Mouse (Mus musculus): Measurements from ENCODE around the gene Lhx2. TPM values are rescaled to one million over a fixed set of nuclear protein-coding genes. Genes with fewer than 3 reads are reported as not detected.
A peak's percentile ranks its signal among the peaks of the same experiment; 100 is the strongest.

Gene Lhx2
- total and polyA plus RNA-seq, 2 experiments from 2014 or later = not detected

DNA sequence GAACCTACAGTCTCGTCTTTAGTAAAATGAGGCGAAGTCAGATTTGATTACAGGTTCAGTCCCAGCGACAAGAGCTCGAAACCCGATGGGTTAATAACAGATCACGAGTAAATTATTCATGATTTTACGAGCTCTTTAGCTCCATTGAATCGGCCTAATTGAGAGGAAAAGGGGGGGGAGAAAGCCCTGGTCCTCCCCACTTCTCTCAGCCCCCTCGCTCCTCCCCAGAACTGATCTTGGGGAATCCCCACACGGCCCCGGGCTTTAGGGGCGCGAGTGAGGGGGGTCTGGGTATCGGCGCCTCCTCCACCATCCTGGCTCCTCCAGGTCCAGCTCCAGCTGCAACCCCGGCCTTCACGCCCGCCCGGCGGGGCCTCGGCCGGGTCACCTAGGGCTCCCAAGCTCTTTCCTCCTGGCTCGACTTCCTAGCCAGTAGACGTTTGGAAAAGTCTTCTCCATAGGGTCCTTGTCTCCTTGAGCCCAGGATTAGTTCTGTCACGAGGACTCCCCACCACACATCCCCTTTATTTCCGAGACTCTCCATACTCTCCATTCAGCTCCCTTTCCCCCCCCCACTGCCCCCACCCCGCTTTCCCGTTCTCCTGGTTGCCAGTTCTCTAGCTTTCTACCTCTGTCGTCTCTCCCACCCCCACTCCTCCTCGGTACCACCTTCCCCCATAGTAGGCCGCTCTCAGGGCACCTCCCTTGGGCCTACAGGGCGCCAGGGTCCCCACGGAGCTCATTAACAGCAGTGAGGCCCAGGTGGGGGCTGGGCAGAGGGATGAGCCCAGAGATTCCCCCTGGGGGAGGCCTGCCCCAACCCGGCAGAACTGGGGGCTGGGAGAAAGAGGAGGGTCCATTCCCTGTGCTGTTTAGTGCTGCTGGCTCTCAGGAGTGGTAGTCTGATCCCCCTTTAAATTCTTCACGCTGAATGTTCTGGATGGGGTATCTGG, 18.5 kb downstream of the Lhx2 start:
- Histone ChIP-seq H3K36me3 (replicated peaks; ENCODE audit: control insufficient read depth, insufficient read depth, low read length) (no peaks in the 10 kb centered on the region), H3K9me3 (replicated peaks; ENCODE audit: control insufficient read depth, low read length) (no peaks in the 10 kb centered on the region), H3K27ac (ENCODE audit: low read depth) (no peak overlapping the region), H3K4me3 (ENCODE audit: low read depth, low read length) (peak overlapping the region; percentile 20; the same call in 1 of the 2 replicates), H3K4me1 (ENCODE audit: control insufficient read depth, insufficient read depth) (no peaks in the 10 kb centered on the region), H3K4me2 (ENCODE audit: low read depth, low read length) (no peak overlapping the region), H3K9ac (replicated peaks; ENCODE audit: low read depth, low read length) (no peak overlapping the region), H3K27me3 (ENCODE audit: control insufficient read depth, insufficient read depth, low read length) (peaks cover 100% of the 10 kb centered on the region)
- TF ChIP-seq EP300 (IDR thresholded peaks at IDR 0.05; ENCODE audit: low read depth) = no peak
- TF ChIP-seq CTCF (IDR thresholded peaks at IDR 0.05; ENCODE audit: low read depth) = no peak
- DNase-seq (ENCODE audit: low spot score) = no peak
- no peak for ATAC-seq (ENCODE audit: insufficient read depth, low read depth)
- 6% methylated on average over 35 of the region's 35 CpGs for WGBS

DNA sequence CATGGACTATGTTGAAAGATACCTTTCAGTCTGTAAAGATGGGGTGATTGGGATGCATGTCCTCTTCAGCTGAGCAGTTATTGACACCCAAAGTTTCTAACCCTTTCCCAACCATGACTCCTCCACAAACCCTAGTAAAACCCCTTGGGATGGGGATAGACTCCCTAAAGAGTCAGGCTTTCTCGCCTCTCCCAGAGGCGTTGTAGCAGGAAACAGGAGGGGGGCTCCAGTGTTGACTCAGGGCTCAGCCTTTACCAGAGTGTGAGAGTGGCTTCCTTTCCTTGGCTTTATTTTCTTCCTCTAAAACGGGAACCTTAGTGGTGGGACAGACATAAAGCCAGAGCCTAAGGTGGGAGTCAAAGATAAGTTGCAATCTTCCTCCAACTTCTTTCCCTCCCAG, 19.5 kb downstream of the Lhx2 start:
- Histone ChIP-seq H3K36me3 (replicated peaks; ENCODE audit: control insufficient read depth, insufficient read depth, low read length) (no peaks in the 10 kb centered on the region), H3K27me3 (ENCODE audit: control insufficient read depth, insufficient read depth, low read length) (peaks cover 100% of the 10 kb centered on the region), H3K9ac (replicated peaks; ENCODE audit: low read depth, low read length) (no peak overlapping the region), H3K4me1 (ENCODE audit: control insufficient read depth, insufficient read depth) (no peaks in the 10 kb centered on the region), H3K4me3 (ENCODE audit: low read depth, low read length) (no peak overlapping the region), H3K9me3 (replicated peaks; ENCODE audit: control insufficient read depth, low read length) (no peaks in the 10 kb centered on the region), H3K27ac (ENCODE audit: low read depth) (no peak overlapping the region), H3K4me2 (ENCODE audit: low read depth, low read length) (no peak overlapping the region)
- 11% methylated on average over 3 of the region's 3 CpGs for WGBS
- ATAC-seq (ENCODE audit: insufficient read depth, low read depth) (no peak), DNase-seq (ENCODE audit: low spot score) (no peak)
- TF ChIP-seq EP300 (IDR thresholded peaks at IDR 0.05; ENCODE audit: low read depth) (no peak), CTCF (IDR thresholded peaks at IDR 0.05; ENCODE audit: low read depth) (no peak)

DNA sequence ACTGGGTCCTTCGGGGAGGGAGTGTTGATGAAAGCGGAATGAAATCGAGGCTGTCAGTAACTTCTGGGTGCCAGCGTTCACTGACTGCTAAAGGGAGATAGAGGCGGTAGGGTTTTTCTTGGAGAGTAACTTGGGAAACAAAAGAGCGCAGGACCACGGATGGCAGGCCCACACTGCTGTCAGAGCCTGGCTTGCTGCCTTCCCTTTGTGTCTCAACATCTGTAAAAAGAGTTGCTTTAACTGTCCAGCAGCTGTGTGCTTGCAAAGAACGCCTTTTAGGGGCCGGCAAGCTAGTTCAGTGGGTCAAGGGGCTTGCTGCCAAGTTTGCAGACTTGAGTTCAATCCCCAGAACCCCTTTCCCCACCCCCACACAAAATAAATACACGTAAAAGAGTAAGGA, 20.1 kb downstream of the Lhx2 start:
- Histone ChIP-seq H3K4me1 (ENCODE audit: control insufficient read depth, insufficient read depth) (no peaks in the 10 kb centered on the region), H3K4me2 (ENCODE audit: low read depth, low read length) (no peak overlapping the region), H3K4me3 (ENCODE audit: low read depth, low read length) (no peak overlapping the region), H3K9ac (replicated peaks; ENCODE audit: low read depth, low read length) (no peak overlapping the region), H3K36me3 (replicated peaks; ENCODE audit: control insufficient read depth, insufficient read depth, low read length) (no peaks in the 10 kb centered on the region), H3K27ac (ENCODE audit: low read depth) (no peak overlapping the region), H3K27me3 (ENCODE audit: control insufficient read depth, insufficient read depth, low read length) (peaks cover 100% of the 10 kb centered on the region), H3K9me3 (replicated peaks; ENCODE audit: control insufficient read depth, low read length) (no peaks in the 10 kb centered on the region)
- WGBS = 1% methylated on average over 10 of the region's 10 CpGs
- no peak for TF ChIP-seq EP300 (IDR thresholded peaks at IDR 0.05; ENCODE audit: low read depth)
- no peak for TF ChIP-seq CTCF (IDR thresholded peaks at IDR 0.05; ENCODE audit: low read depth)
- ATAC-seq (ENCODE audit: insufficient read depth, low read depth) = no peak
- no peak for DNase-seq (ENCODE audit: low spot score)

DNA sequence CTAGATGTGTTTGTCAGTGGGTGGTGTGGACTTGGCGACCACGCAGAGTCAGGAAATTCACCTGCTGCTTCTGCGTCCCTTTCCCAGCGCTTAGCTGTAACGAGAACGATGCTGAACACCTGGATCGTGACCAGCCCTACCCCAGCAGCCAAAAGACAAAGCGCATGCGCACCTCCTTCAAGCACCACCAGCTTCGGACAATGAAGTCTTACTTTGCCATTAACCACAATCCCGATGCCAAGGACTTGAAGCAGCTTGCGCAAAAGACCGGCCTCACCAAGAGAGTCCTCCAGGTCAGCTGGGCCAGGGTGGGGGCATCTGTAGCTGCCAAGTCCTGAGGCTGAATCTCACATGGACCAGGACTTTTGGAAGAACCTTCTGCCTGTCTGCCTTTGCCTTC, 20.7 kb downstream of the Lhx2 start:
- Histone ChIP-seq H3K4me3 (ENCODE audit: low read depth, low read length) (no peak overlapping the region), H3K4me2 (ENCODE audit: low read depth, low read length) (no peak overlapping the region), H3K27me3 (ENCODE audit: control insufficient read depth, insufficient read depth, low read length) (peaks cover 98% of the 10 kb centered on the region), H3K4me1 (ENCODE audit: control insufficient read depth, insufficient read depth) (no peaks in the 10 kb centered on the region), H3K9me3 (replicated peaks; ENCODE audit: control insufficient read depth, low read length) (no peaks in the 10 kb centered on the region), H3K36me3 (replicated peaks; ENCODE audit: control insufficient read depth, insufficient read depth, low read length) (no peaks in the 10 kb centered on the region), H3K9ac (replicated peaks; ENCODE audit: low read depth, low read length) (no peak overlapping the region), H3K27ac (ENCODE audit: low read depth) (no peak overlapping the region)
- ATAC-seq (ENCODE audit: insufficient read depth, low read depth) (no peak), DNase-seq (ENCODE audit: low spot score) (no peak)
- WGBS = 13% methylated on average over 13 of the region's 13 CpGs
- TF ChIP-seq EP300 (IDR thresholded peaks at IDR 0.05; ENCODE audit: low read depth) (no peak), CTCF (IDR thresholded peaks at IDR 0.05; ENCODE audit: low read depth) (no peak)

DNA sequence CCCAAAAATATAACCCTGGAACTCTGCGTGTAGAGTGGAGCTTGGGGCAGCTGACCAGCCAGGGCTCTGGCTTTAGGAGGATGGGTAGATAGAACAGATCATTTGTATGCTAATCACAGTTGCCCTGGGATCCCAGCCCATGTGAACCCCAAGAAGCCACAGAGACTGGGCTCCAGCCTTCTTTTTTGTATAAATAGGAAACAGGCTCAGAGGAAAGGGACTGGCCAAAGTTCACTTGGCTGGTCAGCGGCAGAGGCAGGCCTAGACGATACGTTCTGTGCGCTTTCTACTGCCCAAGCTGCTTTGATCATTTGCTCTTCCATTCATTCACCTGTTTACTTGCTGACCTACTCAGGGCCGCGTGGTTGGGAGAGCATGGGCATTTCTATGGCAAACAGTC, 27.1 kb downstream of the Lhx2 start:
- Histone ChIP-seq H3K27ac (ENCODE audit: low read depth) (no peak overlapping the region), H3K9ac (replicated peaks; ENCODE audit: low read depth, low read length) (no peak overlapping the region), H3K27me3 (ENCODE audit: control insufficient read depth, insufficient read depth, low read length) (peaks cover 87% of the 10 kb centered on the region), H3K36me3 (replicated peaks; ENCODE audit: control insufficient read depth, insufficient read depth, low read length) (no peaks in the 10 kb centered on the region), H3K4me1 (ENCODE audit: control insufficient read depth, insufficient read depth) (no peaks in the 10 kb centered on the region), H3K9me3 (replicated peaks; ENCODE audit: control insufficient read depth, low read length) (0 out of 2 replicates have a peak, but pooled peaks cover 4% of the 10 kb centered on the region), H3K4me2 (ENCODE audit: low read depth, low read length) (no peak overlapping the region), H3K4me3 (ENCODE audit: low read depth, low read length) (no peak overlapping the region)
- no peak for DNase-seq (ENCODE audit: low spot score)
- TF ChIP-seq CTCF (IDR thresholded peaks at IDR 0.05; ENCODE audit: low read depth) (no peak), EP300 (IDR thresholded peaks at IDR 0.05; ENCODE audit: low read depth) (no peak)
- ATAC-seq (ENCODE audit: insufficient read depth, low read depth) = no peak
- 64% methylated on average over 7 of the region's 7 CpGs for WGBS

Data from heart, postnatal 0 days (tissue).